Mouse (Mus musculus): Measurements from ENCODE around the gene Eme2. TPM values are rescaled to one million over a fixed set of nuclear protein-coding genes. Genes with fewer than 3 reads are reported as not detected.

Eme2 gene
- polyA plus RNA-seq, 1 experiment from 2014 or later, result 17.5 TPM

DNA sequence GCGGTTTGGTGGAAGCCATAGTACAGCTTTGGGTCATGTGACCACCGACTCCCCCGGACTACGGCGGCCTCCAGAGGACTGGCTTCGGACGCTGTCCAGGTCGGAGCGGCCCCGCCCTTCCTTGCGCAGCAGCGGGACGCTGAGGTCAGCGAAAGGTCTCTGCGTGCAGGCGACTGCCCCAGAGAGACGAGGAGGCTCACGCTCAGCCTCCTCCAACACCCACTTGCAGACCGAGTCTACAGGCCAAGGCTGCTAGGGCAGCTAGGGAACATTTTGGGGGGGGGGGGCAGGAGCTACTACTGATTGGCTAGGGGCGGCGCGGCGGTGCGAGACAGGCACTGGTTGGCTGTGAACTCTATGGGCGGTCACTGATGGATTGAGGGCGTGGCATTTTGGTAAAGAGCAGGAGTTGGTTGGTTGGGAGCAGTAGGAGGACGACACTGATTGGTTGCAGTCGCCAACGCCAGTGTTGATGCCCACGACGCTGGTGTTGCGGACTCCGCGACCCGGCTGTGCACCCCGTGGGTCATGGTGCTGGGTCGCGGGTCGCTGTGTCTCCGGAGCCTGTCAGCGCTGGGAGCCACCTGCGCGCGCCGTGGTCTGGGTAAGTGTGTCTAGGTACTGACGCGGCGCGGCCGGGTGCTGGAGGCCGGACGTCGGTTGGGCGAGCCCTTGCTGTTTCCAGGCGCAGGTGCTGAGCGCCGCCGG, 44.7 kb downstream of the Eme2 start, which contains the start of gene Fahd1:
Fahd1 (minus strand) TSS at position 300 of the 708 bp plus-strand sequence.
- ATAC-seq (peak; percentile 99), DNase-seq (ENCODE audit: low spot score) (peak; percentile 99)
- Histone ChIP-seq H3K4me3 (ENCODE audit: low read depth, low read length) (peak within 1 kb of the TSS; percentile 74), H3K36me3 (ENCODE audit: insufficient read depth, low read length) (0 out of 2 replicates have a peak, but pooled peaks cover 7% of the 10 kb centered on the region), H3K9ac (replicated peaks; ENCODE audit: low read depth) (peak within 1 kb of the TSS; percentile 65), H3K27ac (ENCODE audit: low read length) (peak within 1 kb of the TSS; percentile 89), H3K27me3 (replicated peaks; ENCODE audit: insufficient read depth, low read length) (no peaks in the 10 kb centered on the region), H3K9me3 (ENCODE audit: low read length) (no peaks in the 10 kb centered on the region), H3K4me2 (replicated peaks; ENCODE audit: low read depth, low read length) (peak within 1 kb of the TSS; percentile 84), H3K4me1 (ENCODE audit: insufficient read depth, low read depth, low read length) (peaks cover 6% of the 10 kb centered on the region; the same call in 1 of the 2 replicates)
- 0% methylated on average over 55 of the region's 58 CpGs for WGBS
- peak; percentile 46; the same call in 1 of the 2 replicates for TF ChIP-seq CTCF (IDR thresholded peaks at IDR 0.05)
- TF ChIP-seq EP300 (IDR thresholded peaks at IDR 0.05), result no peak

DNA sequence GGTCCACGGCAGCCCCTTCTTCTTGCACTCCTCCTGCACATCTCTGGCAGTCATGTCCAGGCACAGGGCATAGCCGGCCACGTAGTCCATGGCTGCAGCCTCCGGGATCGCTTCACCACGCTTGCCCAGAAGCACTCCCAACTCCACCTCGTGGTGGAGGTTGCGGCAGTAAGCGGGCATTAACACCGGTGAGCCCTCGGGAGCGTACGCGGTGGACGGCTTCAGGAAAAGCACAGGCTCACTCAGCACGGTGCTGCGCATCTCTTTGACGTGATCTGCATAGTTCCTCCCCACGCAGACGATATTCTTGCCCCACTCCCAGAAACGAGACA, 45.2 kb downstream of the Eme2 start:
- H3K9ac ChIP-seq (replicated peaks; ENCODE audit: low read depth), result peak overlapping the region; percentile 65
- DNase-seq (ENCODE audit: low spot score), result no peak
- TF ChIP-seq CTCF (IDR thresholded peaks at IDR 0.05), result peak; percentile 76
- TF ChIP-seq EP300 (IDR thresholded peaks at IDR 0.05), result no peak
- H3K36me3 ChIP-seq (ENCODE audit: insufficient read depth, low read length), result 0 out of 2 replicates have a peak, but pooled peaks cover 7% of the 10 kb centered on the region
- no peaks in the 10 kb centered on the region for H3K9me3 ChIP-seq (ENCODE audit: low read length)
- H3K4me2 ChIP-seq (replicated peaks; ENCODE audit: low read depth, low read length), result peak overlapping the region; percentile 84
- peak overlapping the region; percentile 89 for H3K27ac ChIP-seq (ENCODE audit: low read length)
- peaks cover 6% of the 10 kb centered on the region; the same call in 1 of the 2 replicates for H3K4me1 ChIP-seq (ENCODE audit: insufficient read depth, low read depth, low read length)
- H3K4me3 ChIP-seq (ENCODE audit: low read depth, low read length), result peak overlapping the region; percentile 74
- H3K27me3 ChIP-seq (replicated peaks; ENCODE audit: insufficient read depth, low read length), result no peaks in the 10 kb centered on the region
- WGBS, result under 1% methylated on average over 21 of the region's 21 CpGs
- ATAC-seq, result peak; percentile 47

DNA sequence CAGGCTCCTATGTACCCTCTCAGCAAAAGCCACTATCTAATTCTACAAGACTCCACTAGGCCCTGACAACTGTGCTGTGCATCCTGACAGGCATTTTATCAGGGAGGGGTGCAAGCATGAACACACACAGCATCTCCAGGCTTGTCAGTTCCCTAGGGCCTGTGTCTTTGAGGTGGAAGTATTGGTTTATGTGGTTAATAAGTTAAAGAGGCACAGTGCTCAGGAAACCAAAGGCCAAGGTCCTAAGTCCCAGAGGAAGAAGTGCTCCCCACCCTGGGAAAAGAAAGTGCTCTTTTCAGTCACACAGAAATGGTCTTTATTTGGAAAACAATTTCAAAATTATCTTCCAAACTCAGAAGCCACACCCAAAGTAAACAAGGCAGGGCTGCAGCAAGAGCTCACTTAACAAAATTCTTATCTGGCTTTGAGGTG, 46.3 kb downstream of the Eme2 start:
- Histone ChIP-seq H3K9ac (replicated peaks; ENCODE audit: low read depth) (no peak overlapping the region), H3K9me3 (ENCODE audit: low read length) (no peaks in the 10 kb centered on the region), H3K36me3 (ENCODE audit: insufficient read depth, low read length) (0 out of 2 replicates have a peak, but pooled peaks cover 5% of the 10 kb centered on the region), H3K27me3 (replicated peaks; ENCODE audit: insufficient read depth, low read length) (no peaks in the 10 kb centered on the region), H3K27ac (ENCODE audit: low read length) (no peak overlapping the region), H3K4me1 (ENCODE audit: insufficient read depth, low read depth, low read length) (peaks cover 6% of the 10 kb centered on the region; the same call in 1 of the 2 replicates), H3K4me3 (ENCODE audit: low read depth, low read length) (no peak overlapping the region), H3K4me2 (replicated peaks; ENCODE audit: low read depth, low read length) (peak overlapping the region; percentile 84; the same call in 1 of the 2 replicates)
- no peak for DNase-seq (ENCODE audit: low spot score)
- ATAC-seq, result no peak
- TF ChIP-seq EP300 (IDR thresholded peaks at IDR 0.05) (no peak), CTCF (IDR thresholded peaks at IDR 0.05) (no peak)

DNA sequence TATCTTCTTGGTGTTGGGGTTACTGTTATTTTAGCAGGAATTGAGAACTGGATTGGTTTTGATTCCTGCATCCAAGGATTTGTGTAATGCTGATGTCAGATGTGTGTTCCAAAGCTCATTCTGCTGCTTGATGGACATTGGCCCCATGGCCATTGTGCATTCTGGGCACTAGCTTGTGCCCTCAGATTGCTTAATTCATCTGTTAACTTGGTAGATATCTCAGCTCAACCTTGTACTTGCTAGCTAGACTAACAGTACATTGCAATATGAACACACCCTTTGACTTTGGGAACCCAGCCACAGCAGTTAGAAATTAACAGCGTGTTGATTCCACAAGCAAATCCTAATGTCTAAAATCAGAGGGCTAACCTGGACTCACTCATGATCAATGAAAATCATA, 47.5 kb downstream of the Eme2 start:
- no peak overlapping the region for H3K4me3 ChIP-seq (ENCODE audit: low read depth, low read length)
- no peaks in the 10 kb centered on the region for H3K36me3 ChIP-seq (ENCODE audit: insufficient read depth, low read length)
- H3K9me3 ChIP-seq (ENCODE audit: low read length), result no peaks in the 10 kb centered on the region
- no peaks in the 10 kb centered on the region for H3K27me3 ChIP-seq (replicated peaks; ENCODE audit: insufficient read depth, low read length)
- no peak for DNase-seq (ENCODE audit: low spot score)
- H3K9ac ChIP-seq (replicated peaks; ENCODE audit: low read depth), result no peak overlapping the region
- no peak for ATAC-seq
- H3K4me2 ChIP-seq (replicated peaks; ENCODE audit: low read depth, low read length), result no peak overlapping the region
- H3K4me1 ChIP-seq (ENCODE audit: insufficient read depth, low read depth, low read length), result peaks cover 6% of the 10 kb centered on the region; the same call in 1 of the 2 replicates
- 92% methylated on average over 1 of the region's 1 CpGs for WGBS
- no peak overlapping the region for H3K27ac ChIP-seq (ENCODE audit: low read length)
- TF ChIP-seq EP300 (IDR thresholded peaks at IDR 0.05), result no peak
- no peak for TF ChIP-seq CTCF (IDR thresholded peaks at IDR 0.05)

DNA sequence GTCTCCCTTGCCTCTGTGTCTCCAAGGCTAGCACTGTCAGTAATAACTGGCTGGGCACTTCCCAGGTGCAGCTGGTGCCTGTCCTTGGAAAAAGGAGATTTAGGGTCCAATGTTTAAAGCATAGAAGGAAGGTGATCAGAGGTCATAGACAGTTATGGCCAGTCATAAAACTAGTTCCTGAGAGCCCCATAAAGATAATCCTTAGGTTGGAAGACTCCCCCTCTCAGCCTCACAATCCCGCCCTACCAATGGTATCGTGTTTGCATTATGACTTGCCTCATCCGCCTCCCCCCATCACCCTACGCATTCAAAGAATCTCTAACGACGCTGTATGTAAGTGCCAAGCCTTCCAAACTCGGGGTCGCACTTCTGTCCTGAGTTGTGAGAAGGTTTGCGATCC, 50.4 kb downstream of the Eme2 start:
- TF ChIP-seq EP300 (IDR thresholded peaks at IDR 0.05) (no peak), CTCF (IDR thresholded peaks at IDR 0.05) (no peak)
- WGBS, result 44% methylated on average over 9 of the region's 9 CpGs
- no peak overlapping the region for H3K4me2 ChIP-seq (replicated peaks; ENCODE audit: low read depth, low read length)
- H3K27me3 ChIP-seq (replicated peaks; ENCODE audit: insufficient read depth, low read length), result no peaks in the 10 kb centered on the region
- H3K4me1 ChIP-seq (ENCODE audit: insufficient read depth, low read depth, low read length), result 0 out of 2 replicates have a peak, but pooled peaks cover 2% of the 10 kb centered on the region
- H3K36me3 ChIP-seq (ENCODE audit: insufficient read depth, low read length), result no peaks in the 10 kb centered on the region
- H3K27ac ChIP-seq (ENCODE audit: low read length), result no peak overlapping the region
- H3K9me3 ChIP-seq (ENCODE audit: low read length), result no peaks in the 10 kb centered on the region
- ATAC-seq, result no peak
- no peak overlapping the region for H3K4me3 ChIP-seq (ENCODE audit: low read depth, low read length)
- no peak for DNase-seq (ENCODE audit: low spot score)
- H3K9ac ChIP-seq (replicated peaks; ENCODE audit: low read depth), result no peak overlapping the region

DNA sequence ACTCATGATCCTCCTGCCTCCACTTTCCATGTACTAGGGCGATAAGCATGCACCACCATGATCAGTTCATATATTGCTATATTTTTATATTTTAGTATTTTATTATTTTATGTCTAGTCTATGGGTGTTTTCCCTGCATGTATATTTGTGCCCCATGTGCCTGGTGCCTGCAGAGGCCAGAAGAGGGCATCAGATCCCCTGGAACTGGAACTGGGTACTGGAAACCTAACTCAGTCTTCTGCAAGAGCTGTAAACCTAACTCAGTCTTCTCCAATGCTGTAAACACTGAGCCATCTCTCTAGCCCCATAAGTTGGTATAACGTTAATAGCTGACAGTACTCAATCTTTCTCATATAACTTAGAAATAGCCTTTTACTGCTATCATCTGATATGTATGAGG, 52.3 kb downstream of the Eme2 start:
- TF ChIP-seq EP300 (IDR thresholded peaks at IDR 0.05), result no peak
- TF ChIP-seq CTCF (IDR thresholded peaks at IDR 0.05), result peak; percentile 44
- Histone ChIP-seq H3K9me3 (ENCODE audit: low read length) (no peaks in the 10 kb centered on the region), H3K4me3 (ENCODE audit: low read depth, low read length) (no peak overlapping the region), H3K27ac (ENCODE audit: low read length) (no peak overlapping the region), H3K4me2 (replicated peaks; ENCODE audit: low read depth, low read length) (no peak overlapping the region), H3K27me3 (replicated peaks; ENCODE audit: insufficient read depth, low read length) (no peaks in the 10 kb centered on the region), H3K9ac (replicated peaks; ENCODE audit: low read depth) (no peak overlapping the region), H3K36me3 (ENCODE audit: insufficient read depth, low read length) (no peaks in the 10 kb centered on the region), H3K4me1 (ENCODE audit: insufficient read depth, low read depth, low read length) (no peaks in the 10 kb centered on the region)
- DNase-seq (ENCODE audit: low spot score), result no peak
- 58% methylated on average over 2 of the region's 2 CpGs for WGBS
- no peak for ATAC-seq
